Mouse (Mus musculus) thymus, postnatal 14 days (tissue): ENCODE data around the gene Mitf.
A peak's percentile ranks its signal among the peaks of the same experiment; 100 is the strongest.

Experiments used
- DNase-seq: peaks from one replicate; pipeline ENCODE4 v3.0.0; 2021

Gene Mitf

DNA sequence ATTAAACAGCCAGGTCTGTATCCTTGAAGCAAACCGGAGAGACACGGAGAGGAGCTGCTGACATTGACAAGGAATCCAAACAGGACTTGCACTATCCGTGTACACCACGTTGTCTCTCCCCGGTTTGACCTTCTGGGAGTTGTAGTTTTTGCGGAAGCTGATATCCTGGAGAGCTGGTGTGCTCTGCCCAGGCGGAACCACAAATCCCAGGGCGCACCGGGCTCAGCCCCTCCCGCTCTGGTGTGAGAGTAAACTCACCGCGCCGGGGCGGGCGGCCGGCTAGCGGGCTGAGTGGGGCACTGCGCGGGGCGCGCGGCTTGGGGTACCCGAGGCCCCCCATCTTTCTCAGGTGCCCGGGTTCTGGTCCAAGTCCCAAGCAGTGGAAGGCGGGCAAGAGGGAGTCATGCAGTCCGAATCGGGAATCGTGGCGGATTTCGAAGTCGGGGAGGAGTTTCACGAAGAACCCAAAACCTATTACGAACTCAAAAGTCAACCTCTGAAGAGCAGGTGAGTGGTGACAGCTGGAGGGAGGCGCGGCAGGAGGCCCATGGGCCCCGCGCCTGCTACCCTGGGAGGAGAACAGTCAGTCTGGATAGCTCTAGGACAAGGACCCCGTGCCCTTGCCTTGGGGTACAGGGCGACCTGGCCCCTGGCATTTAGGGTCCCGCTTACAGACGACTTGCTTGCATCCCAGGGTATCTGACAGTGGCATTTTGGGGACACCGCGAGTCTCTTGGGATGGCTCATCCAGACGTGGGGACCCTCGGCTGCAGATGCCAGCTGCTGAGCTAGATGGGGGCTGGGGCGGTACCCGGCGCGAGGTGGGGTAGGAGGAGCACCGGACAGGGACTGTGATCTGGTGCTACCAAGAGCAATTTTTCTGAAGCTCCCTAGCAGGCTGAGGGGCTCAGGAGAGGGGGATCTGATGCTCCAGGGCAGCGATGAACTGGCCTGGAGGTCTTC, at the start of gene Mitf:
Mitf (plus strand) TSS at position 272 of the 963 bp plus-strand sequence.
- DNase-seq: peak; percentile 92

DNA sequence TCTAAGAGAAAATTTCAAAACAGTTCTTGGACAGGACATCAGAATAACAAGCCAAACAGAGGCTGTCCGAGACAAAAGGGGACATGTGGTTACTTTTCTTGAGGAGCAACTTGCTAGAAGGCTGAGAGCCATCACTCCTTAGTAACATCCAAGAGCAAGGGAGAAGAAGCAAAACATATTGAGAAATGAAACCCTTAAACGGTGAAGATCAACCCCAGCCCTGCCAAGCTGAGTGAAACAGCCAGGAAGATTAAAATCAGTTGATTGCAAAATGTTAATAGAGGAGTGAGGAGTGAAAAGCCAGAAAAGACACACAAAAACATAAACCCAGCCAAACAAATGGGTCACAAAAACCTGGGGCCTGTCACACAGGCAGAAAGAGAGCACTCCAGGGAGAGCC, 49.5 kb upstream of the Mitf start:
- DNase-seq: no peak

DNA sequence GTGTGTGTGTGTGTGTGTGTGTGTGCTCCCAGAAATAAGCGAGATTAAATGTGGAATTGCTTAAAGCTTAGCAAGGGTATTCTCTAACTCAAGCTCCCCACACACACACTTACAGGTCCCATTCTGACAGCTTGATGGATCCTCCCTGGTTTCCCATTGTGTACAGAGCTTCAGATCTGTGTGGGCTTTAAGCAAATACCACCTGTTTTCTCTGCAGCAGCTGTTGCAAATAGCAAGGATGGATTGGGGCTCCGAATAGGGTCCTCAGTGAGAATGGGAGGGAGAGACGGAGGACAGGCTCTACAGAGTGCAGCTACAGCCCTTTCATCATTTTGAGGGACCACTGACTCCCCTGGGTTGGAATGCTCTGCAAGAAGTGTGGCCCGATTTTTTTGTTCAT, 48.0 kb upstream of the Mitf start:
- DNase-seq: no peak

DNA sequence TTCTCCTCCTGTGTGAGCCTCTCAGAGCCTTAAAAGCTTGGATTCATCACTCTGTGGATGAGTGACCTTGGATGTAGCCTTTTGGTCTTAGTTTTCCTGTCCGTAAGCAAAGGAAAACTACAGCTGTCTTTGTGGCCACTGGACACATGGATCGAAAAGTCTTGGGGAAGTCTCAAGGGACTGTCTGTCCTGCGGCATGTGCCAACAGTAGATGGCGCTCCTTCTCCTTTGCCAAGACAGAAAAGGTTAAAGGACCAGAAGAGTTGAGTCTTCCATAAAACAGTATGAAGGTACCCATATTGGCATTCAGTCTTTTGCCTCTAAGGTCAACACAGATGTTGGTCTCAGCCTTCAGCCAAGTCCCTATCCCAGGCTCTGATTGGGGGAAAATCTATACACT, 47.6 kb upstream of the Mitf start:
- peak; percentile 51 for DNase-seq

DNA sequence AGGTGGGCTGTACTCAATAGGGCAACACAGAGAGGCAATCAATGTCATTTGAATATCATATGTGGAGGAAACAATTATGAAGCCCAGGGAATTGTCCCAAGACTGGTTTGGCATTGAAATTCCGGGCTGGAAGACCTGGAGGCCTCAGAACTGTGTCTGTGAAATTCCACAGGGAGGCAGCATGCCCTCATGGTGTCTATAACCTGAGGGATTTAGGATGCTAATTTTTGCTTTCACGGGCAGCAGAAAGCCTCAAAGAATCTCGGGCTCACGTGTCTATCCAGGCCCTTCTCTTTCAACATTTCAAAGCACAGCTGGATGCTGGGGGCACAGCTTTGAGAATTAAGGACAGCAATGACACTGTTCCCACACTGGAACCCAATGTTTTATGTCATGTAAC, 45.5 kb upstream of the Mitf start:
- DNase-seq: no peak

DNA sequence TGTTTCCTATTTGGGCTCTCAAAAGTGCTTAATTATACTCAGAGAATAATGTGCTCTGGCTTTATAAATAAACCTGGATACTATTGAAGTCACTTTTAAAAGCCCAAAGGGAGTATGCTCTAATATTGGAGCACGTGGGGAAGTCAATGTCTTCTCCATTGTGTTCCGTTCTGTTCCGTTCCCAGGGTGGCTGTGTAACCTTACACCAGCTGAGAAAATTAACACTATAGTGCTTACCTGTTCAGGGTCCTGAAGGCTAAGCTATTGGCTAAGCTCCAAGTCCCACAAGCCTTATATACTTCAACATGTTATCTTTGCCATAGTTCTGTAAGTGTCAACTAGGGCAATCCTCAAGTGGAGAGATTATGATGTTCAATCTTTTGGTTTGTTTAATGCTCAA, 42.9 kb upstream of the Mitf start:
- DNase-seq: no peak

DNA sequence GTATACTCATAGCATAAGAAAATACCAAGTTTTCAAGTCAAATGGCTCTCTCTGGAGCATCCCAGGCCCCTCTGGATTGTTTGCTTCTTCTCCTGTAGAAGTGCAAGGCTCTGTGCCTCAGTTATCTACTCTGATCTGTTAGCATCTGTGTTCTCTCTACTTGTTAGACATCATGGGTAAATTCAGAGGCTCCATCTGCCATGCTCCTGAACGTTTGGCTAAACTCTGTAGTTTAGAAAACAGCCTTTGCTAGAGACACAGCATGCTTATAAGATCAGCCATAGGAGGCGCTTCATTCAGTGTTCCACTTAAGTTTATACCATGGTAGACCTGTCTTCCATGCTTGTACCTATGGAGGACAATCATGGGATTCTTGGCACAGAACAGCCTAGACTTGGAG, 39.0 kb upstream of the Mitf start:
- DNase-seq: no peak

DNA sequence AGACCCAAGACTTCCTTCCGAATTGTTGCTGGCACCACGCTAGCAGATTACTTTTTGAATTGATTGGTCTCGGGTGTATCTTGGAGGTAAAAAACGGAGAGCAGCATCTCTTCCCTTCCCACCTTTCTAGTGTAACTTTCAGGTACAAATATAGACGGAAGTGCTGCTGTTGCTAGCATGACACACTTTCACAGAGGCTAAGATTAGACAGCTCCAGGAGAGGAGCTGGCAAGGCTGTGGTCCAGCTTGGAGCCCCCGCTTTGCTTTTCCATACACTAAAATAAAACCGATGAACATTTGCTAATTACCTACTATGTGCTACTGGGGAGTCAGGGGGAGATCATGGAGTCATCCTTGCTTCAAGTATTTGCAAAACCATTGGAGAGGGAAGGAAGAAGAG, 37.3 kb upstream of the Mitf start:
- DNase-seq: no peak

DNA sequence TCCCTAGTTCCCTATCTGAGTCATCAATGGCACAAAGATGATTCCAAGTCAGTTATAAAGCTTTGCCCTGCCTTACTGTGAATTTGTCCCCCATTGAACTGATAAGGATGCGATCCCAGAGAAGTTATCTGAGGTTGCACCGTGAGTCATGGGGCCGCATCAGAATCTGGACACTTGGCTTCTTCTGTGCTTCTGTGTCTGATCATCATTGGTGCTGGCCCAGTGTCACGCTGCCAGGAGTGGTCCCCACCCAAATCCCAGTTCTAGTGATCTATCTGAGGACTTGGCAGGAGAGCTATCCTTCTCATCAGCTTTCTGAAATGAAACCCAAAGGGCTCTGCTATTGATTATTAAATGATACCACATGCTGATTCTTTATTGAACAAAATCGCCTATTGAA, 25.5 kb upstream of the Mitf start:
- DNase-seq: no peak

DNA sequence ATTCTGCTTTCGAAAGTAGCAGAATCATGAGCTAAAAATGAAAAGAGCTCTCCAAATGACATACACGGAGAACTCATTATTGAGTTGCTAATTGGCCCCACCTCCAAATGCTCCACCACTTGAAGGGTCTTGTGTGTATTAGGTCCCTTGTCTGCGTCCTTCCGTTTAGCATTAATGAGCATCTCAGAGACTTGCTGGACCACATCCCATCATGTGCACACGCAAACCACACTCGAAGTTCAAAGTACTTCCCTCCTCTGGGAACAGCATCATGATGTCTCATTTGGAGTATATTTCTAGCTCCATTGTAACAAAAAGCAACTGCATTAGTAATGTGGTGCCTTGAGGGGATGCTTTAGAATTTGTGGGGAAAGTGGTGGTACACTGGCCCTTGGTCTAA, 24.6 kb upstream of the Mitf start:
- no peak for DNase-seq

DNA sequence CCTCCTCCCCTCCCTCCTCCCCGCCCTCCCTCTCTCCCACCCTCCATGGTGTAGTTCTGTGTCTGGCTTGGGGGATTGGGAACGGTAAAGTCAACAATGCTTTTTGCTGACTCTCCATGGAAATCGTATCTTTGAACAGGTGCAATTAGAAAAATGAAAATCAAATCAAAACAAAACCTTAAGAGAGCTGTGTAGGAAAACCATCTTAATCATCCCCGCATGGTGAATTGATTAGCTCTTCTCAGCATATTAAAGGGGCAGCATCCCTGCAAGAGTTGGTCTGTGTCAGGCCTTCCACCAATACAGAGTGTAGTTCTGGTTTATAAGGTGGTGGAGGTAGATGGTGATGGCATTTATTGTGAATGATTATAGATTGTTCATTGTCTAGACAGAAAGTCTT, 20.0 kb upstream of the Mitf start:
- DNase-seq: no peak

DNA sequence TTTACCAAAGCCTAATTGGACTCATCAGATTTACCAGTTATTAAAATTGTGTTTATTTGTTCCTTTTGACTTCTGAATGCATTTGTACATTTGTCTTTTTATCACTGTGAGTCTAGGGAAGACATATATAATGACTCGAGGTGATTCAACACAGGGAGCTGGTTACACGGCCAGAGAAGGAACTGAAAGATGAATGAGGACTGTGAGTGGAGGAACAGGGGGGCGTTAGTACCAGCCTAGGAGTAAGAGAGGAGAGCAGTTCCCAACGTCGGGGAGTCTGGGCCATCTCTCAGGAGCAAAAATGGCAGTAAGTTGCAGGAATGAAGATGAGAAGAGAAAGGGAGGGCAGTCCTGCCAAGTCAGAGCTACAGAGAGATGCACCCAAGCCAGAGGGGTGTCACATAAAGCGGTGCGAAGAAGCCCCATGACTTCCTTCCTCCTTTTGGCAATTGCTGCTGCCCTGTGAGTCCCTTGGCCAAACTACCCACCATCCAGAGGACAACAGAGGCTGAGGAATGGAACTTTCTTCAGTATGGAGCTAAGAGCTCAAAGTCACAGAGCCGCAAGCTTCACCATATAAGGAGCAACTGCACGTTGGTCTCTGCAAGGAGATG, 18.4 kb upstream of the Mitf start:
- DNase-seq: no peak

DNA sequence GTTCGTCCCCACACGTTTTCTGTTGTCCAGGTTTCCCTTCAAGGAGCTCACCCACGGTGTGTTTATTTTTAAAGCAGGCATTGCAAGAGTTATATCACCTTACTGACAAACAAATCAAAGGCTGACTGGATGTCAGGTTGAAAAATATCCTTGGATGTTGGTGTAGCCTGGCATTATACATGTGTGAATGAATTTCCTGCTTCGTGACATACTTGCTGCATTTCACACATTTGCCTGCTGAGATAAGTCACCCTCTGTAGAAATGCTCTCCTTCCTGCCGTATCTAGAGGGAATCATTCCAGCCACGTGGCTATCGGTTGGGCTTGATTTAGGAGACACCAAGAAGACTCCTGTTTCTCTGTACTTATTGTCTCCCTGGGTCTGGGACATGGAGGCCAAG, 17.2 kb upstream of the Mitf start:
- DNase-seq: no peak

DNA sequence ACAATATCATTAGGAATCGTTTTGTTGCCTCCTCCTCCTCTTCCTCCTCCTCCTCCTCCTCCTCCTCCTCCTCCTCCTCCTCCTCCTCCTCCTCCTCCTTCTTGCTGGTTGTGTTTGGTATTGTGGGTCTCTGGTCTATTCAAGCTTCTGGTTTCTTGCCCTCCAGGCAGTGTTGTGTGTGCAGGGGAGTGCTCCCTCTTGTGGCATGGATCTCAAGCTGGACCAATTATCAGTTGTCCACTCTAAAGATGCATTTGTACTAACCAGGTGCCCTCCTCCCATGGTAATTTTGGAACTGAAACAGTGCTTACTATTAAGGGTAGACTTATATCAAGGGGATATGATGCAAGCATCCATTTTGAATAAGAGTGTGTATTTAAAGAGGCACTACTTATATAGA, 14.7 kb upstream of the Mitf start:
- no peak for DNase-seq

DNA sequence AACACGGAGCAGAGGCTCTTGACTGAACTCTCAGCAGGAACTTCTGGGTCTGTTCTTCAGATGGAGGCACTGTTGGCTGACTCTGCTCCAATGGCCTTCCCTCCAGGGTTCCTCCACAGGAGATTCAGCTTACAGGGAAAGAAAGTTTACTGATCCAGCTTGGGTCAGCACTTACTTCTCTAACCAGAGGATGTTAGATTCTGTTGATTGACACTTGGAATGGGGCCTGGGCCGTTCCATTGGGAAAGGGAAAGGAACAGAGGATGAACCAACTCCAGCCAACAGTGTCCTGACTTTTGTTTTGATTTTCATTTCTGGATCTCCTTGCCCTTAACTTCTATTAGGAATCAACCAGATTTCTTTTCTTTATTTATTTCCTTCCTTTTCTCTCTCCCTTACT, 11.7 kb upstream of the Mitf start:
- no peak for DNase-seq

DNA sequence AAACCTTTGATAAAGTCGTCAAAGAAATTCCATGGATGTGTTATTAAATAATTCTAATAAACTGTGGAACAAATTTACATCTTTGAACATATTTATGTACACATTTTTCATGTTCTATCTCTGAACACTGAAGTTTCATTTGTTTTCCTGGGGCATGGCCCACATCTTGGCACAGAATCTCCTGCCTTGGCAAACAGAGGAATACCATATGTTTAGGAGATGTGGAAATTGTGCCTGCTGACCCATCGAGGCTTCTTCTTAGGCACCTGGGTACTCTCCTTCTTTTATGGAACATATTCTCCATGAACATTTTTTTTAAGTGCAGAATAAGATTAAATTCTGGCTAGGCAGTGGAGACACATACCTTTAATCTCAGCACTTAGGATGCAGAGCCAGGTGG, 6.2 kb upstream of the Mitf start:
- DNase-seq: no peak

DNA sequence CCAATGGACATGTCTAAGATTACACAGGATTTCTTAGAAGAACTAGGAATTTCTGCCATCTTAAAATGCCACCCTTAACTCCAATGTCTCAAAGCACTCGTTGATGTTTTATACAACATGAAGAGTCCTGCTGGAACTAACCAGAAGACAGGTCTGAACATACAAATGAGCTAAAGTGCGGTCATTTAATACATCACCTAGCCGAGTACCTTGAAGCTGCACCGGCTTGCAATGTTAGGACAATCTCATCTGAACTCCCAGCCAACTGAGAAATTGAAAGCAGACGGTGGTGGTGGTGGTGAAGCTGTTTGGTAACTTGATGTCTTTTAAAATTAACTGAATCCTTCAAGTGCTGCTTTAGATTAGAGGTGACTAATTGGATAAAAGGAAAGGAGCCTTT, 801 bp upstream of the Mitf start:
- no peak for DNase-seq

DNA sequence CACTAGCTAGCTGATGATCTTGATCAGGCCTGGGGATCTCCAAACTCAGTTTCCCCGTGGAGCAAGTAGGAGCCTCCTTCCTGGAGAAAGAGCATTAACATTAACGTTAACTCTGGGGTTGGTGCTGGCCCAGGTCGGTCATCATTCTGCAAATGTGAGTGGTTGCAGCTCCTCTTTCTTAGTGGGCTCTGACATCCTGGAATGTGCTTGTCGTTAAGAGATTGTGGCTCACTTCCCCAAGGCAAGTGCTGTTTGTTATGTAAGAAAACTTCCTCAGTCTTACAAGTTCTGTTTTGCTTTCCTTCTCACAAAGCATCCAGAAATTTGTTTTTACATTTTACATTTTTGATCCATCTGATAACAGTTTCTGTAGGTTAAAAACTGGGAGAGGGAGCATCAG, 7.3 kb downstream of the Mitf start:
- DNase-seq: no peak

DNA sequence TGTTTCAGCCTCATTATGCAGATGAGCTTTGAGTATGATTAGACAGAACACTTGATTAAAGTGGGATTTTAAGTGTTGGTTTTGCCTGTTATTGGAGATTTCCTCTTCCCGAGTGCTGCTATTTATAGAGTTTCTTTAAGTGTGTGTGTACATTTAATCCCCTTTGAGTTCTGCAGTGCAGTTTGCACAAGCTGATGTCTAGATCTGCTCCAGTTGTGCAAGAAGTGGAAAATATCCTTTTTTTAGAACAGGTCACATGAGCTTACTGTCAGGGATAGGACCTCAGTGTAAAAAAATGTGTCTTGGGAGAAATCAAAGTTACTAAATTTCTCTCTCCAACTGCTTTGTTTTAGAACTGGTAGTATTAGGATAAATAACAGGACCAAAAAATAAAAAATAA, 8.9 kb downstream of the Mitf start:
- DNase-seq: no peak

DNA sequence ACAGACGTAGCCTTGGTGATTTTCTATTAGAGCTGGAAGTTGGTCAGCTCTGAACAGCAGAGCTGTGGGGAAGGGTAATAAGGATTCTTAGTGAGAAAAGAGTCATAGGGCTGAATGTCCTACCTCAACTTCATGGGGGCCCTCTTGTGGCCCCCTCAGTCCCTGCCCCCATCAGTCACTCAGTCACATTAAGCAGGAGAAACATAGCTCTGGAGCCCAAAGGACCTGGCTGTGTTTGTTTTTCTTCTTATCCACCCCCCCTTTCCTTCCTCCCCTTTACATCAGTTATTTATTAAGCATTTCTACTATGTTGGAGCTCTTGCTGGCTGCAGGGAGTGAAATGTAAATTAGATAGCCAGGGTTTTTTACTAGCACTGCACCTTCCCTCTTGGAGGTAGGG, 10.0 kb downstream of the Mitf start:
- no peak for DNase-seq

DNA sequence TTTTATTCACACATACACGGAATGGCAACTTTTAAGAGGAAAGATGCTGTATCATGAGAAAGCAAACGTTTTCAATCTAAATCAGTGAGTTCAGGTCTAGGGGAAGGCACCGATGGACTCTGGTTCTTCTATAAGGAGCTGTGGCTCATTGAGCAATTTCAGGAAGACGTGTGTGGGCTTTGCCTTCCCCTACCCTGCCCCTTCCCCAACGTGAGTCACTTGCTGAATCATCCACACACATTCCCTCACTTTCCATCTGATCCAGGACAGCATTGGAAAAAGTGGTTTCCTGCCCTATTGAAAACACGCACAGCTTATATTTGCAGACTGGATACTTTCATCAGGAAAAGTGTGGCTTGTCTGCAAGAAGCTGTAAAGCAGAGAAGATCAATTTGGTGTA, 11.3 kb downstream of the Mitf start:
- no peak for DNase-seq

DNA sequence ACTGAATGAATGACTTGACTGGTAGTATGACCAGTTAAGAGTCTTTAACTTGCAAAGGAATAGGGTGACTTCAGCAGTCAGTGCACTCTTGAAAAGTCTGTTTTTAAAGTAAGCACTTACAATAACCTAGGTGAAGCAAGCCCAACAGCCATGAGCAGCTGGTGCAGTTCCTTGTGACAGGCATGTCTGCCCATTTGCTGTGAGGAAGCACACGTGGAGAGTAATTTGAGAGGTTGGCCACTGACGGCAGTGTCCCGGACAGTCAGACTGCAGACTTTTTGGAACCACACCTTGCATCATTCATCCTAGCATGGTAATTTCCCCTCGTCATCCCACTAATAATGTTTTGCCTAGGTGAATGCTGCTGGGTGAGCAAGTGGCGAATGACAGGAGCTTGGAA, 12.1 kb downstream of the Mitf start:
- DNase-seq: no peak

DNA sequence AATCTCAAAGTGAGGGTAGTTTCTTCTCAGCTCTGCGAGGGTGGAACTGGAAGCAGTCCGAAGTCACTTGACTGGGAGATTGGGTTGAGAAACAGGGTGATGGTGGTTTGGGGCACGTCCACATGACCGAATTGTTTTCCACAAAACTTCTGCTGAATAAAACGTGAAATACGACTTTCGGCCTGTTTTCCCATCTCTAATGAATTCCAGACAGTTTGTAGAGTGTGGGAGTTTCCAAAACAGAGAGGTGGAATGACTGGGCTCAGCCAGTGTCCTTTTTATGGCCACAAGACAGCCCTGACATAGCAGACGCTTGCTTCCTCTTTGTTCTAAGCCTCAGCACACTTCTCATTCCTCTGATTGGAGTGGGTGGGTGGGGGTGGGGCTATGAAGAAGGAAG, 13.7 kb downstream of the Mitf start:
- DNase-seq: no peak

DNA sequence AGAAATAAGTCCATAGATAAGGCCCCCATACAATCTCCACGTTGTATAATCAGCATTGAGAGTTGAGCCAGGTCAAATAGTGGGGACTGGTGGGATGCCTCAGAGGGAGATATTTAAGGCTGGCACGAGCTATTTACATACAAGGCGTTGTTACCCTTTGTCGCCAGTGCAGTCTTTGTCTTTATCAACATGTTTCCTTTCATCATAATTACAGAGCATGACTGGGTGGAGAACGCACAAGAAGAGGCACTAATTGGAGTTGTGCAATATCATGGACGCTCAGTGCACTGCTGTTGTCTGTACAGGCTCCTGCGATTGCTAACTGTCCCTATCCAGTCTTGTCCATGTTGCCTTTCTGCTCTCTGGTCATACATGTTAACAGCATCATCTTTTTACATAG, 15.0 kb downstream of the Mitf start:
- DNase-seq: no peak
